Mouse (Mus musculus): ENCODE measurements around the gene Kcnmb2.

GRCm38 (mm10) chr3:31954213-31954612, 51.9 kb downstream of the Kcnmb2 start:
- TF ChIP-seq MAX (IDR thresholded peaks at IDR 0.05; ENCODE audit: low read depth): no peak
- no peak for TF ChIP-seq TCF12 (IDR thresholded peaks at IDR 0.05; ENCODE audit: insufficient read depth, poor library complexity, severe bottlenecking)
- no peak for TF ChIP-seq POLR2AphosphoS2 (IDR thresholded peaks at IDR 0.05; ENCODE audit: insufficient read length, low read depth)
- TF ChIP-seq POLR2A (IDR thresholded peaks at IDR 0.05; ENCODE audit: insufficient read length, low read depth): no peak
- TF ChIP-seq E2F4 (IDR thresholded peaks at IDR 0.05; ENCODE audit: insufficient read depth): no peak
- no peak for TF ChIP-seq USF1 (IDR thresholded peaks at IDR 0.05; ENCODE audit: low read depth)
